Mouse (Mus musculus): Measurements from ENCODE around the gene Cdx2.

Gene Cdx2

DNA sequence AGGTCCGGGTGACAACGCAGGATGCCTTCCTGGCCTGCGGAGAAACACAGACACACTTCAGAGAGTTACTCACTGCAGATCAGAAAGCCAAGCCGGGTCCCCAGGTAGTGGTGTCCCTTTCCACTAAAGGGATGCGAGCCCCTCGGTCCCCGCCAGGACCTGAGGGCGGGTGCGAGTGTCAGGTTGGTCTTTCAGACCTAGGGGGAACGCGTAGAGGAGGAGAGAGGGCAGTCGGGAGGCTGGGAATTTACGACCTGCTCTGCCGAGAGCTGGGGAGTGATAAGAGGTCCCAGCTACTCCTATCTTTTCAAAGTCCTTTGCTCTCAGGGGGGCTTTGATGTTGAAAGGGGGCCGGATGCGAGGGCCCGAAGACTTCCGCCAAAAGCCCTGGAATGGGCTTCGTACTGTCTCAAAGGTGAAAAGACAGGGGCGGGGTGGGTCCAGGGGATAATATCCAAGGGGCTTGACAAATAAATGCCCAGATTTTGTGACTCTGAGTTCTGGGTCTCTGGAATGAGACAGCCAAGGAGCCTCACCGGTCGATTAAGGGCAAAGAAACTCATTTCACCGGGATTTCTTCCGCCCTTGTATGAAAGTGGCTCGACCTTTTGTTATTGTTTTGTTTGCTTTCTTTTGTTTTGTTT, 8.5 kb upstream of the Cdx2 start:
- 3% methylated on average over 25 of the region's 25 CpGs for WGBS

- 2% methylated on average over 39 of the region's 39 CpGs for WGBS
These were observed 7.8 kb upstream of the Cdx2 start for GRCm38 (mm10) chr5:147314646-147315431.

DNA sequence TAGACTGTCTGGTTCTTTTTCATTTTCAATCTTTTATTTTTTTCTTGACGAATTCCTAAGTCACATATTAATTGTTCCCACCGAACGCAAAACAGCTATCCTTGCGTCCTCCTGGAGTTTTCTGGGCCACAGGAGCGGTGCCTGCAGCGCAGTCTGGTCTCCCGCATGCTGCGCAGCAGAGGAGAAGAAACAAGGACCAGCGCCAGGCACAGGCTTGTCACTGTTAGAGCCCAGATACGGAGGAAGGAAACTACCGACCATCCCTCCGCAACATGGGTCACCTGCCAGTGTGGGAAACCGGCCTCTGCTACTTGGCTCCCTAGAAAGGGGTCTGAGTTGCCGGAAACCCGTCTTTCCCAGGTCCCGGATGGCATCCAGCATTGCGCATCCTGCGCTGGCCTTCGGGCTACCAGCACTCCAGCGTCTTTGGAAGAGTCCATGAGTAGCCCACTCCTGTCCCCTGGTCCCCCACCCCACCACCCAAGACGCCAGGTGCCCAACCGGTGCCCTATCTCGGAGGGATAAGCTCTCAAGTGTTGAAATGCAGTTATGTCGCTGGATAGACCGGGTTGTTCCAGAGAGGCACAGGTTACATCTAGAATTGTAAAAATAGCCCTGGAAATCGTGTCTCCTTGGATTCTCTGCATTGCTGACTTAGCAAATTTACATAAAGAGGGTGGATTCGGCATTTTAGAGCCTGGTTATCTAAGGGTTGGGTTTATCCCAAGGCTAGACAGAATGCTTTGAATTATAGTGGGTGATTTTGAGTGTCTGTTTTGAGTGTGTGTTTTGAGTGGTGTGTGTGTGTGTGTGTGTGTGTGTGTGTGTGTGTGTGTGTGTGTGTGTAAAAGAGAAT, 6.0 kb upstream of the Cdx2 start:
- 2% methylated on average over 27 of the region's 27 CpGs for WGBS

GRCm38 (mm10) chr5:147309786-147310185, 2.7 kb upstream of the Cdx2 start:
- 0% methylated on average over 2 of the region's 2 CpGs for WGBS

GRCm38 (mm10) chr5:147308451-147308850, 1.4 kb upstream of the Cdx2 start:
- 10% methylated on average over 9 of the region's 9 CpGs for WGBS

DNA sequence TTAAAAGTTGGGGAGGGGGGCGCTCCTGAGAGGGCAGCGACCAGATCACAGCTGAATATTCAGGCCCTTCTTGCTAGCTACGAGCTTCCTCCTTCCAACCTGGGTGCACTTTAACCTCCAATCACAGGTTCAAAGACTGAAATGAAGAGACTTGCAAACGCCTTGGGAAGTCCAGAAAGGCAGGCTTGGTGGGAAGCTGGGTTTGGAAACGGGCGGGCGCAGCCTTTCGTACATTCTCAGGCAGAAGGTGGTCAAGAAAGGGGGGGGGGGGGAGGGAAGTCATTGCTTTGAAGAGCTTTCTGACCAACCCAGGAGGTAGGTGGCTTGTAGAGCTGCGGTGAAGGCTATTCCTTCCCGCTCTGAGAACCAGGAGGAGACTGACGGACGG, 322 bp upstream of the Cdx2 start:
- 4% methylated on average over 12 of the region's 12 CpGs for WGBS

DNA sequence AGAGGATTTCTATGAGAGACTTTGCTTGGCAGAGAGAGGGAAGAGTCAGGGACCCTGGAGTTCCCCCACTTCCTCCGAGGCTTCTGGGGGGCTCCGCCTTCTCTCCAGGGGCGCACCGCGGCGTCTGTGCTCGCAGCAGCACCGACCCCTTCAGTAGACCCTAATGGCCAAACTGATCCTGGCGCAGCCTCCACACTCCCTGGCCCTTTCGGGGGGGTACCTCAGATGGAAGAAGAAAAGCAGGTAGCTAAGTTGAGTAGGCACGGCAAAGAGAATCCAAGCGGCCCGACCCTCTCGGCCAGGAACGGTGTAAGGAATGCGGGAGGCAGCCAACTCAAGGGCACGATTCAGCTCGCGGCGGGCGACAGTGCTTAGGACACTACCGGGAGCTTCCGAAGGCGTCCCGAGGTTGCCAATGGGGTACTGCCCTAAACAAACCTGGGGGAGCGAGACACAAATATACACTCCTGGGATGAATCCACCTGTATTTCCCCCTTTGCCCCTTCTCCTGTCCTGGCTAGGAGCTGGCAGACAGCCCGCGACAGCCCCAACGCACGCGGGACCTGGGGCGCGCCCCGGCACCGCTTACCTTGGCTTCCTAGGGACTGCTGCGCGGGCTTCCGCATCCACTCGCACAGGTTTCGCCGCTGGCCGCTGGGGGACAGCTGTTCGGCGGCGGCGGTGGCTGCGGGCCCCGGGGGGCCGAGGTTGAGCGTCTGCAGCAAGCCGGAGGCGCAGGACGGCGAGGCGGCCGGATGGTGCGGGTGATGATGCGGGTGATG, 1.0 kb downstream of the Cdx2 start:
- 2% methylated on average over 58 of the region's 58 CpGs for WGBS

DNA sequence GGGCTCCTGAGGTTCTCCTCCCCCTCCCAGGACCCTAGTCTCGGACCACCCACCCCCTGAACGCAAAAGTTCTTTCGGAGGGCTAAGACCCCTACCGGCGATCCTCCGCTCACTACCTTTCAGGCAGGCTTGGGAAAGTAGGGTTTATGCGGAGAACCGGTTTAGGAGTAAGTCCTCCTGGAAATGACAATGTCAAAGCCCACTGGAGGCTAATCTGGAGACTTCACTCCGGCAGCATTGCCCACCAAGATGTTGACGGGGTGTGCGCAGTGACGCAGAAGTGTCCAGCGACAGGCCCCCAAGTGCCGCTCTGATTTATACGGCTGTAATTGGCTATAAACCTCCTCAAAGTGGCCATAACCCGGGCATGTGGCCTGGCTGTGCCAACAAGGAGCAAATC, 1.9 kb downstream of the Cdx2 start:
- WGBS, result 3% methylated on average over 16 of the region's 16 CpGs

GRCm38 (mm10) chr5:147304276-147305155, 2.6 kb downstream of the Cdx2 start:
- WGBS, result 2% methylated on average over 54 of the region's 54 CpGs

DNA sequence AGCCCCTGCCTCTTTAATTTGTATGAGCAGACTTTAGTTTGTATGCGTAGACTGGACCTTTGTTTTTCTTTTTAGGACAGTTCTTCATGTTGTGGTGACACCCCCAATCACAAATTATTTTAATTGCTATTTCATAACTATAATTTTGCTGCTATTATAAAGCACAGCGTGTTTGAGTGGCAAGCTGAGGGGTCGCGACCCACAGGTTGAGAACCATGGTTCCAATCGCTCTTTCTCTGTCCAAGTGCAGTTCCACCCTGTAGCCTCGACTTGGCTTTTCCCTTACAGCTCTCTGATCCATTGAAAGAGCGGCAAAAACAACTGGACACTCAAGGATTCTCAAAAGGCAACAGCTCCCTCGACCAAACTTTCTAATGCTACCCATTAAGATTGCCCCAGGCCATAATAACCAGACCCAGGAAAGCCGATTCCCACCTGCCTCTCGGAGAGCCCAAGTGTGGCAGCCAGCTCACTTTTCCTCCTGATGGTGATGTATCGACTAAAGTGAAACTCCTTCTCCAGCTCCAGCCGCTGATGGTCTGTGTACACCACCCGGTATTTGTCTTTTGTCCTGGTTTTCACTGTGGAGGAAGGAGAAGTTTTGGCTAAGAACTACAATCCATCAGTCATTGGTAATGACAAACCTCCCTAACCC, 4.2 kb downstream of the Cdx2 start:
- WGBS, result 6% methylated on average over 13 of the region's 13 CpGs

DNA sequence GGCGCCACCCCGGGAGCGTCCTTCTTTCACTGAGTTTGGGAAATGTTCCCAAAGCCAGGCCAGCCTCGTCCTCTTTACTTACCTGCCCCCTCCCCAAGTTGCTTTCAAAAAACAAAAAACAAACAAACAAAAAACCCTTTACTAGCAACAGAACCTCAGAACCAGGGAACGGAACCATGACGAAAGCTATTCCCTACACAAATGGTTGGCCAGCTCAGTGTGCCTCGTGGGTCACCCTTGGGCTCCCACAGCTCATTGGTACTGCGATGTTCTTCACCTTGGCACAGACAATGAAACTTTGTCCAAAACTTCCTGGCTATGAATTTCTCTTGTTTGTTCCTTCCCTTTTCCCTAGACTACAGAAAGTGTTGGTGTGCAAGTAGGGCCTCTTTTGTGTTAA, 4.9 kb downstream of the Cdx2 start:
- 5% methylated on average over 8 of the region's 8 CpGs for WGBS

DNA sequence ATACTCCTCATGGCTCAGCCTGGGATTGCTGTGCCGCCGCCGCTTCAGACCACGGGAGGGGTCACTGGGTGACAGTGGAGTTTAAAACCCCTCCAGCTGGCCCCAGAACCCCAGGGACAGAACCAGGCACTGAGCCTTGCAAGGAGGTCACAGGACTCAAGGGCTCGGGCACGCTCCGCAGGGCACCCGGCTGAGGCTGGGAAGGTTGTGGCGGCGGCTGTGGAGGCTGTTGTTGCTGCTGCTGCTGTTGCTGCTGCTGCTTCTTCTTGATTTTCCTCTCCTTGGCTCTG, 5.3 kb downstream of the Cdx2 start:
- 4% methylated on average over 10 of the region's 10 CpGs for WGBS

DNA sequence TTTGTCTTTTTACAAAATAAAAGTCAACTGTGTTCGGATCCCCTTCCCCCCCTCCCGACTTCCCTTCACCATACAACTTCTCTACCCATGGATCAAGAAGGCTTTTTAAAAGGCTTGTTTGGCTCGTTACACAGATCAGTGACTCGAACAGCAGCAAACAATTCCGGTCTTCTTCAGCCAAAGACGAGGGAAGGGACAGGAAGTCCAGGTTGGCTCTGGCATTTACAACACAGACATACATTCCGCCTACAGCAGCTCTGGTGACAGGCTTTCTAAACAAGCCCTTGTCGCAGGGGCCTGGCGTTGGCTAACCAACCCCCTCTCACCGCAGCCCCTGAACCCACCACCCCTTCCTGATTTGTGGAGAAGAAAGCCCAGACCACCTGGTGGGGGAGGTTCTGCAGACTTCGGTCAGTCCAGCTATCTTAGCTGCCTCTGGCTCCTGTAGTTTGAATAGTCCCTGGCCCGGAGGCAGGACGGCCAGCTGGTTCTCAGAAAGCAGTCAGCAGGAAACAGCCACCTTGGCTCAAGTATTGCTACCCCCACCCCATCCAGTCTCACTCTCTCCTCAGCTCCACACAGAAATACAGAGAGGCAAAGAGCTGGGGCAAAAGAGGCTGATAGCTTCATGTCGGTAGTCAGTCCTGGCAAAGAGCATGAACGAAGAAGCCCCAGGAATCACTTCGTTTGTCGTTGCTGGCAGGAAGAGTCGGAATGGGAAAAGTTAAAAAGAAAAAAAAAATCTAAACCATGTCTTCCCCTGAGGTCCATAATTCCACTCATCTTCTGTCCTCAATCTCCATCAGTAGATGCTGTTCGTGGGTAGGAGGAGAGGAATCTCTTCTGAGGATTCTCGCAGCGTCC, 5.9 kb downstream of the Cdx2 start:
- 2% methylated on average over 21 of the region's 21 CpGs for WGBS

GRCm38 (mm10) chr5:147300001-147300363, 7.1 kb downstream of the Cdx2 start:
- WGBS, result 3% methylated on average over 4 of the region's 4 CpGs

DNA sequence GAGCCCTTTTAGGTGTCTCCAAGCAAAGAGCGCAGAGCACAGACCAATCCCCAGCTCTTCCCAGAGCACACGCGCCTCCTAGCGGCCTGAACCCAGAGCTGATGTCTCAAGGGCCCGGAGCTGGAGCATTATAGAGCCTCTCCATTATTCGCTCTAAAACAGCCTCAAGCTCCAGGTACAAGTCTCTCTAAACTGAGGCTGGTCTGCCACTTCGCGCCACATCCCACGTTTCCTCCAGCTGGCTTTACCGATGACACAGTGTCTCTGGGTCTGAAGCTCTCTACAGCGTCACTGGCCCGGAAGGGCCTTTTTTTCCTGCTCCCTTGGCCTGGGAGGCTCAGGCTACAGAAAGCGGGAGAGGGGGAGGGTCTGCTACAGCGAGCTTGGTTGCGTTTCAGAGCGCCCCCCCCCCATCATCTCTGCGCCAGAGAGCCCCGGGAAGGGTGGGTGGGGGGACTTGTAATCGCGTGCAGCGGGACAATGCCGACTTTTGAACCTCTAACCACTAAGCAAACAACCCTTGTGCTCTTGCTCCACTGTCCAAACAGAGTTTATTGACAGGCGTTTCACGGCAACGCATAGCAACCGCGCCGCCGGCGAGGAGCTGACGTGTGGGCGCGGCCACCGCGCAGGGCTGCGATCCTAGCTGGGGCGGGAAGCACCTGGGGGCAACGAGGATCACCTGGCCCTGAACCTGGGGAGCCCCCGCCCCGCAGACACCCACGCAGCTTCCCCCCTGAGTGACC, 7.6 kb downstream of the Cdx2 start:
- 1% methylated on average over 41 of the region's 41 CpGs for WGBS

GRCm38 (mm10) chr5:147297249-147297648, 9.8 kb downstream of the Cdx2 start:
- 43% methylated on average over 5 of the region's 5 CpGs for WGBS

DNA sequence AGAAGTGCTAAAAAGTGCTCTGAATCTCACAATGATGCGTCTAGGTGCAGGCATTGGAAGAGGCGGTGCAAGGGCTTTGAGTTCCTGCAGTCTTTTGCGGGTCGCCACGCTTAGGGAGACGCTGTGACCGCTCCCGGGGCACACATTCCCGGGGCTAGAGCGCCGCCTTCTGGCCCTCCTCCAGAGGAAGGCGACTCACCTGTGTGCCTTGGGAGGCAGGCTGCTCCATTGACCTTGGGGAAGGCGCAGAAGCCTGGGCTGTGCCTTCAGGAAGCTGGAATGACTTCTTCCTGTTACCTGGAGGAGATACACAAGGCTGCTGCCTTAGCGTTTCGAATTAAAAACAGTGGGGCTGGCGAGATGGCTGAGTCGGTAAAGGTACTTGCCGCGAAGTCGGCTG, 12.9 kb downstream of the Cdx2 start:
- 12% methylated on average over 20 of the region's 20 CpGs for WGBS

DNA sequence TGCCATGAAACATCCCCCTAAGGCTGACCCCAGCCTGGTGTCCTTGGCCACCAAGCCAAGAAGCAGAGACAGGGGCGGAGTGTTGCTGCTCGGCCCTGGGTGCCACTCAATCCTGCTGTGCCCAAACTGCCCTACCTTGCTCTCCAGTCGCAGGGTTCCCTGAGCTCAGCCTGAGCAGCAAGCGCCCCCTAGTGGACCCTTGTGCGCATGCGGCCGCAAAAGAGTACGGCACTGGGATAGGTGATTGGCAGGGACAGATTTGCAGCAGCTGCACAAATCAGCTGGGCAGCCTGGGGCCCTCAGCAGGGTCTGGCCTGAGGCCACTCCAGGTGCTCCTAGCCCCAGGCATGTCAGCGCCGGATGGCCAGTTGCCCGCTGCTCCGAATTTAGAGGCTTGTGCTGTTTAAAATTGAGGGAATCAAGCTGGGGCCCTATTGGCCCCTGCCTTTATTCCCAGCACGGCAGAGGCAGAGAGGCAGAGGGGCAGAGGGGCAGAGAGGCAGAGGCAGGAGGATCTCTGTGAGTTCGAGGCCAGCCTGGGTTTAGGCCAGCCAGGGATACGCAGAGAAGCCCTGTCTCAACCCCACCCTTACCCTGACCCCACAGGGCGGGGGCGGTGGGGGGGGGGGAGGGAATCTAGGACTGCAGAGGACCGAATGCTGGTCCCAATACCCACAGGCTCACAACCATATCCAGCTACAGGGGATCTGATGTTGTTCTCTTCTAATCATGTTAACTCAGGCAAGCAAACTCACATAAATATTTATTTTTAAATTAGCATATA, 13.8 kb downstream of the Cdx2 start:
- 15% methylated on average over 18 of the region's 18 CpGs for WGBS
